Comparison of ENCODE assay signal across 8 mouse cellular contexts in genomic region chr15:79028237-79028738, GRCm38 (mm10). TPM values are rescaled to one million over a fixed set of nuclear protein-coding genes. Genes with fewer than 3 reads are reported as not detected.
A peak's percentile ranks its signal among the peaks of the same experiment; 100 is the strongest.
DNase-seq lines count a peak whose midpoint lies in the region; ATAC-seq and TF ChIP-seq lines count a peak whose summit lies in the region.

Gene H1f0 (plus strand): TSS chr15:79028450.

- peak; percentile 85 for ATAC-seq in forebrain, embryonic 14.5 days
- peak; percentile 58 for ATAC-seq in liver, embryonic 16.5 days (ENCODE audit: low read depth)
- peak; percentile 81 for ATAC-seq in neural tube, embryonic 12.5 days (ENCODE audit: low FRiP score, low read depth)
- peak; percentile 82 for ATAC-seq in stomach, postnatal 0 days (ENCODE audit: low FRiP score, low TSS enrichment)

- TF ChIP-seq CTCF in CH12.LX (conservative IDR thresholded peaks at IDR 0.05 in 1 of 2, IDR thresholded peaks at IDR 0.05 in 1 of 2; ENCODE audit: low read depth in 2 of 2, low read length in 2 of 2): no peak
- TF ChIP-seq CTCF in stomach, postnatal 0 days (IDR thresholded peaks at IDR 0.05; ENCODE audit: low read depth): peak; percentile 11; the same call in 1 of the 2 replicates

- in situ Hi-C loops in CH12.LX (cut with MboI; ENCODE audit: low pct_ligation_motif_present, low pct_unique_long_range_greater_than_20kb, low sequenced_read_pairs): no loop called here

- peak within 1 kb of the TSS; percentile 31 for H3K27ac ChIP-seq in CH12.LX (ENCODE audit: insufficient read depth, low read depth)
- peak within 1 kb of the TSS; percentile 97 for H3K27ac ChIP-seq in forebrain, embryonic 14.5 days (ENCODE audit: low read depth, low read length)
- H3K27ac ChIP-seq in liver, embryonic 16.5 days (ENCODE audit: low read length): peak within 1 kb of the TSS; percentile 78
- H3K27ac ChIP-seq in neural tube, embryonic 12.5 days: peak within 1 kb of the TSS; percentile 94
- peak within 1 kb of the TSS; percentile 99 for H3K27ac ChIP-seq in stomach, postnatal 0 days (replicated peaks)

- peaks cover 9% of the 10 kb centered on the region for H3K9me3 ChIP-seq in CH12.LX (replicated peaks; ENCODE audit: low read length)
- no peaks in the 10 kb centered on the region for H3K9me3 ChIP-seq in forebrain, embryonic 14.5 days (replicated peaks; ENCODE audit: control insufficient read depth, low read length)
- no peaks in the 10 kb centered on the region for H3K9me3 ChIP-seq in liver, embryonic 16.5 days (replicated peaks; ENCODE audit: control insufficient read depth, low read length)
- no peaks in the 10 kb centered on the region for H3K9me3 ChIP-seq in neural tube, embryonic 12.5 days
- no peaks in the 10 kb centered on the region for H3K9me3 ChIP-seq in stomach, postnatal 0 days (ENCODE audit: control insufficient read depth, low read length)

- peak within 1 kb of the TSS; percentile 81 for H3K9ac ChIP-seq in CH12.LX (ENCODE audit: insufficient read depth, low read depth)
- H3K9ac ChIP-seq in forebrain, embryonic 14.5 days (ENCODE audit: low read length): peak within 1 kb of the TSS; percentile 100
- peak within 1 kb of the TSS; percentile 81 for H3K9ac ChIP-seq in liver, embryonic 16.5 days (ENCODE audit: low read depth, low read length)
- H3K9ac ChIP-seq in neural tube, embryonic 12.5 days: peak within 1 kb of the TSS; percentile 100
- peak within 1 kb of the TSS; percentile 100 for H3K9ac ChIP-seq in stomach, postnatal 0 days (ENCODE audit: low read length)

- no peaks in the 10 kb centered on the region for H3K36me3 ChIP-seq in CH12.LX (replicated peaks in 1 of 2; ENCODE audit: control insufficient read depth in 1 of 2, insufficient read depth in 1 of 2, low read length in 1 of 2)
- H3K36me3 ChIP-seq in forebrain, embryonic 14.5 days (ENCODE audit: control insufficient read depth, insufficient read depth, low read length): no peaks in the 10 kb centered on the region
- H3K36me3 ChIP-seq in liver, embryonic 16.5 days (ENCODE audit: control insufficient read depth, insufficient read depth): no peaks in the 10 kb centered on the region
- no peaks in the 10 kb centered on the region for H3K36me3 ChIP-seq in neural tube, embryonic 12.5 days
- H3K36me3 ChIP-seq in stomach, postnatal 0 days (ENCODE audit: control insufficient read depth, insufficient read depth, low read length): no peaks in the 10 kb centered on the region

- H3K27me3 ChIP-seq in CH12.LX (replicated peaks): peaks cover 88% of the 10 kb centered on the region
- H3K27me3 ChIP-seq in forebrain, embryonic 14.5 days (replicated peaks; ENCODE audit: control insufficient read depth, insufficient read depth, low read length): 0 out of 2 replicates have a peak, but pooled peaks cover 3% of the 10 kb centered on the region
- H3K27me3 ChIP-seq in liver, embryonic 16.5 days (ENCODE audit: control insufficient read depth, insufficient read depth, low read depth, low read length): peaks cover 72% of the 10 kb centered on the region
- H3K27me3 ChIP-seq in neural tube, embryonic 12.5 days (replicated peaks): no peaks in the 10 kb centered on the region
- H3K27me3 ChIP-seq in stomach, postnatal 0 days (ENCODE audit: control insufficient read depth, insufficient read depth, low read length): no peaks in the 10 kb centered on the region

- peaks cover 0 to 28% of the 10 kb centered on the region in 2 experiments; a peak in 2 of 4 replicates for H3K4me1 ChIP-seq in CH12.LX (ENCODE audit: control insufficient read depth in 1 of 2, insufficient read depth in 2 of 2)
- peaks cover 20% of the 10 kb centered on the region for H3K4me1 ChIP-seq in forebrain, embryonic 14.5 days (ENCODE audit: control insufficient read depth, insufficient read depth, low read length)
- H3K4me1 ChIP-seq in liver, embryonic 16.5 days (ENCODE audit: control insufficient read depth, low read depth, low read length): peaks cover 15% of the 10 kb centered on the region
- H3K4me1 ChIP-seq in neural tube, embryonic 12.5 days: peaks cover 45% of the 10 kb centered on the region
- H3K4me1 ChIP-seq in stomach, postnatal 0 days (replicated peaks; ENCODE audit: control insufficient read depth, insufficient read depth): peaks cover 8% of the 10 kb centered on the region; the same call in 1 of the 2 replicates

- H3K4me3 ChIP-seq in CH12.LX (replicated peaks in 1 of 3; ENCODE audit: low read depth in 2 of 3, low read length in 2 of 3, poor library complexity in 1 of 3): peak within 1 kb of the TSS; percentile 46 to 68 (median 47)
- H3K4me3 ChIP-seq in forebrain, embryonic 14.5 days (ENCODE audit: low read depth, low read length): peak within 1 kb of the TSS; percentile 81
- peak within 1 kb of the TSS; percentile 67 for H3K4me3 ChIP-seq in liver, embryonic 16.5 days (ENCODE audit: low read depth, low read length)
- peak within 1 kb of the TSS; percentile 80 for H3K4me3 ChIP-seq in neural tube, embryonic 12.5 days
- peak within 1 kb of the TSS; percentile 84 for H3K4me3 ChIP-seq in stomach, postnatal 0 days (ENCODE audit: low read depth, low read length)

- intact Hi-C loops in heart, postnatal 10 days (cut with DNase I): no loop called here

- peak; percentile 84 for TF ChIP-seq POLR2A in CH12.LX (IDR thresholded peaks at IDR 0.05; ENCODE audit: low read depth, low read length)

- H3K4me2 ChIP-seq in CH12.LX (ENCODE audit: insufficient read depth, low read depth, poor library complexity, severe bottlenecking): peak within 1 kb of the TSS; percentile 97
- H3K4me2 ChIP-seq in forebrain, embryonic 14.5 days (ENCODE audit: low read length): peak within 1 kb of the TSS; percentile 95
- peak within 1 kb of the TSS; percentile 75 for H3K4me2 ChIP-seq in liver, embryonic 16.5 days (ENCODE audit: low read depth, low read length)
- peak within 1 kb of the TSS; percentile 99 for H3K4me2 ChIP-seq in neural tube, embryonic 12.5 days (replicated peaks)
- H3K4me2 ChIP-seq in stomach, postnatal 0 days (replicated peaks; ENCODE audit: low read depth): peak within 1 kb of the TSS; percentile 96

- WGBS in forebrain, embryonic 14.5 days: under 1% methylated on average over 53 of the region's 58 CpGs
- 1% methylated on average over 58 of the region's 58 CpGs for WGBS in large intestine, adult 2 months
- WGBS in liver, embryonic 16.5 days (ENCODE audit: insufficient replicate concordance): under 1% methylated on average over 58 of the region's 58 CpGs
- under 1% methylated on average over 50 of the region's 58 CpGs for WGBS in neural tube, embryonic 12.5 days
- 0% methylated on average over 35 of the region's 58 CpGs for WGBS in stomach, postnatal 0 days

- TF ChIP-seq RAD21 in CH12.LX (IDR thresholded peaks at IDR 0.05; ENCODE audit: low read depth, low read length): no peak

- H3K79me2 ChIP-seq in CH12.LX (replicated peaks; ENCODE audit: control insufficient read depth, extremely low read depth, insufficient read depth, poor library complexity, severe bottlenecking): no peaks in the 10 kb centered on the region

- dilution Hi-C loops in CH12.LX (cut with MboI; ENCODE audit: extremely low pct_ligation_motif_present, extremely low pct_unique_long_range_greater_than_20kb, low sequenced_read_pairs): no loop called here

- peak; percentile 52 for DNase-seq in CH12.LX (ENCODE audit: extremely low read depth)
- DNase-seq in c-Kit-positive CD71-positive TER-119-positive erythroid progenitor cells, embryonic 14.5 days (ENCODE audit: low spot score): peak; percentile 63
- DNase-seq in forebrain, embryonic 14.5 days (ENCODE audit: low spot score): peak; percentile 93
- peak; percentile 97 to 98 for DNase-seq in heart, postnatal 10 days
- DNase-seq in large intestine, adult 2 months (ENCODE audit: low read depth, low spot score): no peak
- DNase-seq in stomach, postnatal 0 days (ENCODE audit: low spot score): peak; percentile 96

- TF ChIP-seq EP300 in CH12.LX (IDR thresholded peaks at IDR 0.05; ENCODE audit: low read length): no peak
- peak; percentile 63 for TF ChIP-seq EP300 in stomach, postnatal 0 days (optimal IDR thresholded peaks at IDR 0.05)

TF ChIP-seq in CH12.LX, 34 proteins besides CTCF, POLR2A, EP300 and RAD21 (continues in another document):
- TF ChIP-seq MYC (IDR thresholded peaks at IDR 0.05; ENCODE audit: low read depth, low read length) (no peak), ZC3H11A (IDR thresholded peaks at IDR 0.05; ENCODE audit: low read depth, low read length) (no peak), ZMIZ1 (IDR thresholded peaks at IDR 0.05; ENCODE audit: low read depth, low read length) (peak; percentile 99), MXI1 (IDR thresholded peaks at IDR 0.05; ENCODE audit: low read depth, low read length) (peak; percentile 52; the same call in 1 of the 2 replicates), E2F4 (IDR thresholded peaks at IDR 0.05; ENCODE audit: insufficient replicate concordance, low read depth, low read length) (no peak), ZKSCAN1 (IDR thresholded peaks at IDR 0.05; ENCODE audit: borderline replicate concordance, low read depth, low read length) (no peak), NRF1 (IDR thresholded peaks at IDR 0.05; ENCODE audit: low read depth, low read length) (peak; percentile 46), BHLHE40 (IDR thresholded peaks at IDR 0.05; ENCODE audit: low read depth, low read length) (no peak), MEF2A (IDR thresholded peaks at IDR 0.05; ENCODE audit: borderline replicate concordance, low read depth, low read length) (0 out of 2 replicates have a peak, but pooled peaks have one; percentile 30), IRF4 (IDR thresholded peaks at IDR 0.05; ENCODE audit: low read depth, low read length) (no peak), MAX (IDR thresholded peaks at IDR 0.05; ENCODE audit: low read length) (peak; percentile 44; the same call in 1 of the 2 replicates), CHD2 (IDR thresholded peaks at IDR 0.05; ENCODE audit: low read length) (no peak), NELFE (IDR thresholded peaks at IDR 0.05; ENCODE audit: low read depth, low read length) (peak; percentile 87), UBTF (IDR thresholded peaks at IDR 0.05; ENCODE audit: low read depth, low read length) (peak; percentile 75; the same call in 1 of the 2 replicates), HCFC1 (IDR thresholded peaks at IDR 0.05; ENCODE audit: low read depth, low read length) (peak; percentile 25; the same call in 1 of the 2 replicates), TCF12 (IDR thresholded peaks at IDR 0.05; ENCODE audit: low read depth, low read length) (peak; percentile 98)

RNA-seq across cellular contexts. Expression of gene H1f0, which starts in this region (rescaled TPM):
- 70.6 and 100 TPM in 2 replicates for total RNA-seq in CH12.LX (2012; rRNA removed)
- 15.9 TPM in 2 replicates for total RNA-seq in CH12.LX (2014; rRNA removed)
- 11.9 and 12.5 TPM in 2 replicates for polyA plus RNA-seq in CH12.LX (2012; ENCODE audit: insufficient read length, low read depth)
- polyA plus RNA-seq in forebrain, embryonic 14.5 days (2014; fragmentation: Nextera tagmentation; extraction: Ambion mirVana): 155 and 238 TPM in 2 replicates
- total RNA-seq in heart, postnatal 10 days (2021): 100 to 1,000 TPM; 208 to 227 TPM
- 96.0 and 140 TPM in 2 replicates for polyA plus RNA-seq in large intestine, adult 2 months (2012; rRNA removed)
- polyA plus RNA-seq in liver, embryonic 16.5 days (2015; fragmentation: Nextera tagmentation; extraction: Ambion mirVana): 134 and 136 TPM in 2 replicates
- 487 and 528 TPM in 2 replicates for polyA plus RNA-seq in neural tube, embryonic 12.5 days (2016; fragmentation: Nextera tagmentation; extraction: Ambion mirVana)
- 285 and 309 TPM in 2 replicates for polyA plus RNA-seq in stomach, postnatal 0 days (2015; fragmentation: Nextera tagmentation; extraction: Ambion mirVana)

Comparison
In these comparisons a context has a peak if more than half of its experiments do, and no peak if none do; other contexts are left out.
1. H3K27ac ChIP-seq: peak in every context shown above with its lines; median percentile 99 in stomach, postnatal 0 days; 97 in forebrain, embryonic 14.5 days; 94 in neural tube, embryonic 12.5 days; 78 in liver, embryonic 16.5 days; 31 in CH12.LX.